Mouse (Mus musculus) intestine, postnatal 0 days (tissue): ENCODE measurements at regions not wholly inside any gene's neighbourhood (a gene's known extent, or its start where the extent isn't known, plus 50 kb on each side); places are given as distances from the start of the nearest gene placed in this dataset.

Source experiments
- ATAC-seq: fragments of 200-750 bp; cut with Nextera tagmentation; 2 replicates; pipeline ENCODE4 v1.8.0; 2017; ENCODE audit warnings: mild to moderate bottlenecking, moderate TSS enrichment, moderate library complexity
- H3K27ac ChIP-seq: fragments of 300-500 bp; sonication (generic); 2 replicates; pipeline ENCODE4 v1.5.1; 2014; ENCODE audit warnings: mild to moderate bottlenecking, low read depth, low read length, moderate library complexity
- H3K27me3 ChIP-seq: fragments of 300-500 bp; sonication (generic); replicated peaks from 2 replicates; pipeline ENCODE4 v1.6.1; 2014; ENCODE audit warnings: low read length, mixed read lengths; ENCODE audit not compliant: control insufficient read depth, insufficient read depth
- H3K36me3 ChIP-seq: fragments of 300-500 bp; sonication (generic); 2 replicates; pipeline ENCODE4 v1.6.1; 2014; ENCODE audit warnings: mild to moderate bottlenecking, moderate library complexity; ENCODE audit not compliant: control insufficient read depth, insufficient read depth
- H3K4me1 ChIP-seq: fragments of 300-500 bp; sonication (generic); replicated peaks from 2 replicates; pipeline ENCODE4 v1.6.1; 2014; ENCODE audit warnings: antibody characterized with exemption, low read length, mixed read lengths; ENCODE audit not compliant: control insufficient read depth, insufficient read depth
- H3K4me2 ChIP-seq: fragments of 300-500 bp; sonication (generic); replicated peaks from 2 replicates; pipeline ENCODE4 v1.6.1; 2014; ENCODE audit warnings: low read depth, mild to moderate bottlenecking, moderate library complexity
- H3K4me3 ChIP-seq: fragments of 300-500 bp; sonication (generic); 2 replicates; pipeline ENCODE4 v1.5.1; 2014; ENCODE audit warnings: low read depth, low read length
- H3K9ac ChIP-seq: fragments of 300-500 bp; sonication (generic); 2 replicates; pipeline ENCODE4 v1.6.1; 2014; ENCODE audit warnings: mild to moderate bottlenecking, low read depth, low read length
- H3K9me3 ChIP-seq: fragments of 300-500 bp; sonication (generic); 2 replicates; pipeline ENCODE4 v1.6.1; 2016; ENCODE audit warnings: mixed run types; ENCODE audit not compliant: control insufficient read depth
- CTCF ChIP-seq: sonication (generic); IDR thresholded peaks from 2 replicates; pipeline ENCODE4 v1.5.1; 2016; ENCODE audit warnings: low read depth, mild to moderate bottlenecking, control low read depth, antibody characterized with exemption, moderate library complexity
- WGBS: fragments of 180-500 bp; shearing (Covaris S2); extraction: QIAGEN DNeasy Blood & Tissue Kit; methylation state at CpG from one replicate; pipeline ENCODE4 v1.1.7; 2014; 5-methylcytosine and 5-hydroxymethylcytosine counted together

GRCm38 (mm10) chr15:97587571-97588205 lies 117.9 kb downstream of the Rpap3 start:
- H3K27ac ChIP-seq: no peak overlapping the region
- no peaks in the 10 kb centered on the region for H3K36me3 ChIP-seq
- TF ChIP-seq CTCF: no peak
- H3K4me1 ChIP-seq: no peaks in the 10 kb centered on the region
- H3K9ac ChIP-seq: no peak overlapping the region
- 76% methylated on average over 5 of the region's 5 CpGs for WGBS
- H3K4me3 ChIP-seq: no peak overlapping the region
- ATAC-seq: no peak
- H3K4me2 ChIP-seq: no peak overlapping the region
- H3K27me3 ChIP-seq: no peaks in the 10 kb centered on the region
- no peaks in the 10 kb centered on the region for H3K9me3 ChIP-seq

GRCm38 (mm10) chr15:97581724-97582154 lies 123.9 kb downstream of the Rpap3 start:
- 23% methylated on average over 13 of the region's 13 CpGs for WGBS
- TF ChIP-seq CTCF: peak; percentile 94
- Histone ChIP-seq H3K36me3 (no peaks in the 10 kb centered on the region), H3K4me1 (no peaks in the 10 kb centered on the region), H3K27me3 (no peaks in the 10 kb centered on the region), H3K9me3 (no peaks in the 10 kb centered on the region), H3K4me2 (peak overlapping the region; percentile 24; the same call in 1 of the 2 replicates), H3K9ac (no peak overlapping the region), H3K4me3 (no peak overlapping the region), H3K27ac (no peak overlapping the region)
- peak; percentile 88 for ATAC-seq

DNA sequence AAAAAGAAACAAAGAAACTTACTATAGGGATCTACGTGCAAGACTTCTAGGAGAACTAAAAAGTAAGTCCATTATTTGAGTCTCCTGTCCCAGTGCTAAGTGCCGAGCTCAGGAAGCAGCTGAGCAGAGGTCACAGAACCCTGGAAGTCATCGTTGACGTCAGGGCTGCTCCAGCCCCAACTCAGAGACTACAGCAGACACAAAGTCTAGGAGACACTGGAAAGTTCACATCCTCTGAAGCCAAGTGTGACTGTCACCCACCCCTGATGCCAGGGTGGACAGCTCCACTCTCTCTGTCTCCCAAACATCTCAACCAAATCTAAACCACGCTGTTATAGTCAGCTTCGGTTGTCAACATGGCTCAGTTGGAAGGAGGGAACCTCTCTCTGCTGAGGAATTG lies 124.9 kb downstream of the Rpap3 start:
- H3K4me2 ChIP-seq: no peak overlapping the region
- no peak overlapping the region for H3K27ac ChIP-seq
- ATAC-seq: no peak
- no peak overlapping the region for H3K4me3 ChIP-seq
- H3K4me1 ChIP-seq: no peaks in the 10 kb centered on the region
- H3K9ac ChIP-seq: no peak overlapping the region
- no peaks in the 10 kb centered on the region for H3K36me3 ChIP-seq
- H3K9me3 ChIP-seq: no peaks in the 10 kb centered on the region
- WGBS: 68% methylated on average over 6 of the region's 6 CpGs
- no peaks in the 10 kb centered on the region for H3K27me3 ChIP-seq
- TF ChIP-seq CTCF: no peak

DNA sequence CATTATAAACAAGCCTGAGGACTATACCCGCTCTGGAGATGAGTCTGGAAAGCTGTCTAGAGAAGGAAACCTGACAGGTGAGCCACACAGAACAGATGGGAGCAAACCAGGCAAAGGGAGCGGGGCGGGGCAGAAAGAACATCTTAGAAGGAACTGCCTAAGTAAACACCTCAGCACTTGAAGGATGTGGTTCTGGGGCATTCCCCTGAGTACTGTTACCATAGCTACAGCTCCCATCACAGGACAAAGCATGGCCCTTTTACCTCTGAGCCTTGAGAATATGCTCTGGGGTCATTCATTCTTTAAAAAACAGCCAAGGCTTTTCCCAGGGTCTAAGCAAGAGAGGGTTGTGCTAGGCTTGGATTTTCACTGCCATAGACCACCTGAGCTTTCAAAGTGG lies 127.6 kb downstream of the Rpap3 start:
- 73% methylated on average over 3 of the region's 3 CpGs for WGBS

DNA sequence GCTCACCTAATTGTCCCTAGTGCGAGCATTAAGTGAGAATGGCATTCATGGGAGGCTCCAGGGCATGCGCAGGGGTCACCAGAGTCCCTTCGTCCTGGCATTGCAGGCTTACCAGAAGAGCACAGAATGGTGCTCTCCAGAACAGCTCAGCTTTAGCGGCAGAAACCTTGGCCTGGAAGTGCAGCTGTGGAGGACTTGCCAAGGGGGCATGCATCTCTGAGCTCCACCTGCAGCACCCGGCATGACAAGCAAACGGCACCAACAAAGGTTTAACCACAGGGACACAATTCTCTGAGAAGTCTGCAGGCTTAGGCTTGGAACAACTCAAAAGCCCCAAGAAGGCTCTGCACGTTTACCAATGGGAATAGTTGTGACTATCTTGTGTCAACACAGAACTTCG lies 128.4 kb downstream of the Rpap3 start:
- TF ChIP-seq CTCF: no peak
- Histone ChIP-seq H3K4me2 (no peak overlapping the region), H3K9ac (no peak overlapping the region), H3K27ac (no peak overlapping the region), H3K9me3 (no peaks in the 10 kb centered on the region), H3K4me1 (no peaks in the 10 kb centered on the region), H3K36me3 (no peaks in the 10 kb centered on the region), H3K27me3 (no peaks in the 10 kb centered on the region), H3K4me3 (no peak overlapping the region)
- no peak for ATAC-seq
- 57% methylated on average over 8 of the region's 8 CpGs for WGBS

More for the DNA sequence above, 127.6 kb downstream of the Rpap3 start:
- H3K4me2 ChIP-seq: no peak overlapping the region
- H3K27me3 ChIP-seq: no peaks in the 10 kb centered on the region
- no peak for TF ChIP-seq CTCF
- H3K27ac ChIP-seq: no peak overlapping the region
- no peaks in the 10 kb centered on the region for H3K4me1 ChIP-seq
- no peak for ATAC-seq
- no peak overlapping the region for H3K9ac ChIP-seq
- no peaks in the 10 kb centered on the region for H3K36me3 ChIP-seq
- H3K9me3 ChIP-seq: no peaks in the 10 kb centered on the region
- no peak overlapping the region for H3K4me3 ChIP-seq

DNA sequence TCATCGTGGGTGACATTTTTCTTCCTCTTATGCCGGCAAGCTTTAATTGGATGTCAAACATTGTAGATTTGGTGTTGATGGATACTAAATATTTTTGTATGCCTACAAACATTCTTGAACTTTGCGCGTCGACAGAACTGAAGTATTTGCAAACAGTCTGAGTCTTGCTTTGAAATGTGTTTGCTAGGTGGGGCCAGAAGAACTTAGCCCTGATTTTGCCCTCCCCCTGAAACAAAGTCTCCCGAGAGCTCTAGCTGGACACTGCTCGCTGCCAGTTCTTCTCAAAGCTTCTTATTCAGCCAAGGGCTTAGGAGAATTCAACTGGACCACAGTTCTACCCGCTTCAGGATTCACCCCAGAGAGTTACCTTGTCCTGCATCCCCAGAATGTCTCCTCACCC lies 133.0 kb downstream of the Rpap3 start:
- H3K4me3 ChIP-seq: no peak overlapping the region
- no peak for TF ChIP-seq CTCF
- no peak overlapping the region for H3K9ac ChIP-seq
- H3K4me1 ChIP-seq: no peaks in the 10 kb centered on the region
- no peak for ATAC-seq
- no peaks in the 10 kb centered on the region for H3K9me3 ChIP-seq
- H3K27ac ChIP-seq: no peak overlapping the region; the same call in 1 of the 2 replicates
- no peak overlapping the region for H3K4me2 ChIP-seq
- H3K27me3 ChIP-seq: no peaks in the 10 kb centered on the region
- WGBS: 29% methylated on average over 8 of the region's 8 CpGs
- no peaks in the 10 kb centered on the region for H3K36me3 ChIP-seq

- H3K27ac ChIP-seq: no peak overlapping the region
- no peak for ATAC-seq
- no peak overlapping the region for H3K4me3 ChIP-seq
- no peaks in the 10 kb centered on the region for H3K36me3 ChIP-seq
- no peak overlapping the region for H3K4me2 ChIP-seq
- no peaks in the 10 kb centered on the region for H3K9me3 ChIP-seq
- no peak overlapping the region for H3K9ac ChIP-seq
- TF ChIP-seq CTCF: no peak
- no peaks in the 10 kb centered on the region for H3K27me3 ChIP-seq
- no peaks in the 10 kb centered on the region for H3K4me1 ChIP-seq
Measured at GRCm38 (mm10) chr15:97571885-97572284, 133.7 kb downstream of the Rpap3 start.
